Mouse (Mus musculus): Measurements from ENCODE around the gene Pitpna.

DNA sequence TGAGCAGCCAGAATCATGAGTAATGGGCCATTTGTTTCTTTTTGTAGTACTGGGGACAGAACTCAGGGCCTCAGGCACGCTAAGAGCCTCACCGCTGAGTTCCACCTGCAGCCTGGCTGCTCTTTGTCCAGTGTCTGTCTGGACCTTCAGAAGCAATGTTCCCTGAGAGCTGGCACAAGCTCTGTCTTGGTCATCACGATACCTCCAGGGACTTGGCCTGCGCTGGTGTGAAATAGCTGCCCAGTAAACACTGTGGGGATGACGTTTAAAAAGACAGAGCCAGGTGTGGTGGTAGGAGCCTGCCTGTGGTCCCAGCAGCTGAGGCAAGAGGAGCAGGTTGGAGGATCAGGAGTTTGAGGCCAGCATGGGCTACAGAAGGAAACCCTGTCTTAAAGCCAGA, 9.3 kb upstream of the Pitpna start:
- TF ChIP-seq CTCF (IDR thresholded peaks at IDR 0.05; ENCODE audit: extremely low read depth, insufficient read depth, low read length) (no peak), POLR2A (IDR thresholded peaks at IDR 0.05; ENCODE audit: extremely low read depth, insufficient read depth, low read length) (no peak)

Data from cortical plate, adult 2 months (tissue).